Mouse (Mus musculus) MEL (cell line): ENCODE data around the gene Rps6ka1. TPM values are rescaled to one million over a fixed set of nuclear protein-coding genes. Genes with fewer than 3 reads are reported as not detected.
A peak's percentile ranks its signal among the peaks of the same experiment; 100 is the strongest.

ENCODE experiments used
- DNase-seq: peaks from one replicate; pipeline ENCODE4 v3.0.0; 2011; ENCODE audit warnings: low read depth, low spot score
- H3K27ac ChIP-seq: 2 replicates; pipeline ENCODE4 v1.5.1; 2012; ENCODE audit warnings: low read depth, mild to moderate bottlenecking, control low read depth, low read length, moderate library complexity; ENCODE audit not compliant: control insufficient read depth
- H3K27me3 ChIP-seq, 2 experiments: fragments of 150-350 bp in 1 of 2; sonication (generic) in 1 of 2; 2 replicates each; pipeline ENCODE4 v1.6.1; 2012; ENCODE audit warnings: low read length in 2 of 2, mild to moderate bottlenecking in 2 of 2, improper control_type of control experiment in 1 of 2, moderate library complexity in 1 of 2; ENCODE audit not compliant: insufficient read depth in 2 of 2, control insufficient read depth in 1 of 2
- H3K36me3 ChIP-seq, 2 experiments: 2 replicates each; pipeline ENCODE4 v1.6.1; 2012 to 2014; ENCODE audit warnings: low read length in 2 of 2, improper control_type of control experiment in 1 of 2, inconsistent platforms in 1 of 2, mild to moderate bottlenecking in 1 of 2; ENCODE audit not compliant: insufficient read depth in 2 of 2, control insufficient read depth in 1 of 2
- H3K4me1 ChIP-seq, 2 experiments: fragments of 150-350 bp in 1 of 2; sonication (generic) in 1 of 2; 2 replicates each; pipeline ENCODE4 v1.6.1; 2012; ENCODE audit warnings: low read length in 2 of 2, improper control_type of control experiment in 1 of 2, mild to moderate bottlenecking in 1 of 2; ENCODE audit not compliant: insufficient read depth in 2 of 2, control insufficient read depth in 1 of 2
- H3K4me3 ChIP-seq, 2 experiments: fragments of 150-350 bp in 1 of 2; sonication (generic) in 1 of 2; 2 replicates each; pipeline ENCODE4 v1.5.1; 2012; ENCODE audit warnings: low read depth in 2 of 2, low read length in 2 of 2, mild to moderate bottlenecking in 2 of 2, moderate library complexity in 2 of 2, control low read depth in 1 of 2, improper control_type of control experiment in 1 of 2; ENCODE audit not compliant: control insufficient read depth in 1 of 2, insufficient read depth in 1 of 2
- H3K79me2 ChIP-seq: 2 replicates; pipeline ENCODE4 v1.6.1; 2012; ENCODE audit warnings: mild to moderate bottlenecking, low read length, moderate library complexity; ENCODE audit not compliant: control insufficient read depth, poor library complexity, insufficient read depth
- H3K9ac ChIP-seq: 2 replicates; pipeline ENCODE4 v1.6.1; 2012; ENCODE audit warnings: low read depth, mild to moderate bottlenecking, control low read depth, low read length, moderate library complexity; ENCODE audit not compliant: control insufficient read depth, poor library complexity, severe bottlenecking
- H3K9me3 ChIP-seq: fragments of 150-350 bp; sonication (generic); replicated peaks from 2 replicates; pipeline ENCODE4 v1.6.1; 2012; ENCODE audit warnings: mild to moderate bottlenecking, low read length, improper control_type of control experiment, moderate library complexity; ENCODE audit not compliant: insufficient read depth
- BHLHE40 ChIP-seq: IDR thresholded peaks from 2 replicates; pipeline ENCODE4 v1.6.1; 2012; ENCODE audit warnings: low read depth, mild to moderate bottlenecking, inconsistent platforms, low read length, improper control_type of control experiment, borderline replicate concordance
- CHD2 ChIP-seq: IDR thresholded peaks from 2 replicates; pipeline ENCODE4 v1.6.1; 2011; ENCODE audit warnings: low read length, improper control_type of control experiment
- E2F4 ChIP-seq: IDR thresholded peaks from 2 replicates; pipeline ENCODE4 v1.6.1; 2011; ENCODE audit warnings: low read depth, low read length, improper control_type of control experiment, borderline replicate concordance
- ELF1 ChIP-seq: IDR thresholded peaks from 2 replicates; pipeline ENCODE4 v1.6.1; 2014; ENCODE audit warnings: low read depth, mild to moderate bottlenecking, inconsistent platforms, low read length, improper control_type of control experiment, moderate library complexity
- EP300 ChIP-seq, 2 experiments: IDR thresholded peaks; 2 replicates each; pipeline ENCODE4 v1.6.1; 2011; ENCODE audit warnings: improper control_type of control experiment in 2 of 2, low read length in 2 of 2, low read depth in 1 of 2, mild to moderate bottlenecking in 1 of 2
- ETS1 ChIP-seq: IDR thresholded peaks from 2 replicates; pipeline ENCODE4 v1.6.1; 2012; ENCODE audit warnings: low read depth, mild to moderate bottlenecking, inconsistent platforms, low read length, improper control_type of control experiment, moderate library complexity
- GABPA ChIP-seq: IDR thresholded peaks from 2 replicates; pipeline ENCODE4 v1.6.1; 2012; ENCODE audit warnings: low read depth, mild to moderate bottlenecking, inconsistent platforms, low read length, improper control_type of control experiment, moderate library complexity
- GATA1 ChIP-seq: IDR thresholded peaks from 2 replicates; pipeline ENCODE4 v1.6.1; 2011; ENCODE audit warnings: low read depth, low read length, improper control_type of control experiment
- KAT2A ChIP-seq: conservative IDR thresholded peaks from 2 replicates; pipeline ENCODE4 v1.6.1; 2012; ENCODE audit warnings: low read depth, low read length, improper control_type of control experiment, inconsistent platforms
- MAFK ChIP-seq: IDR thresholded peaks from 2 replicates; pipeline ENCODE4 v1.6.1; 2011; ENCODE audit warnings: low read depth, mild to moderate bottlenecking, low read length, improper control_type of control experiment, borderline replicate concordance
- MAX ChIP-seq: IDR thresholded peaks from 2 replicates; pipeline ENCODE4 v1.6.1; 2011; ENCODE audit warnings: low read length, improper control_type of control experiment
- MAZ ChIP-seq: IDR thresholded peaks from 2 replicates; pipeline ENCODE4 v1.6.1; 2012; ENCODE audit warnings: low read depth, mild to moderate bottlenecking, inconsistent platforms, low read length, improper control_type of control experiment
- MEF2A ChIP-seq: IDR thresholded peaks from 2 replicates; pipeline ENCODE4 v1.6.1; 2014; ENCODE audit warnings: low read depth, mild to moderate bottlenecking, inconsistent platforms, low read length, improper control_type of control experiment; ENCODE audit not compliant: poor library complexity, insufficient replicate concordance, severe bottlenecking; ENCODE audit errors: extremely low read depth
- MXI1 ChIP-seq: IDR thresholded peaks from 2 replicates; pipeline ENCODE4 v1.6.1; 2011; ENCODE audit warnings: mild to moderate bottlenecking, low read depth, low read length, improper control_type of control experiment
- MYB ChIP-seq: IDR thresholded peaks from 2 replicates; pipeline ENCODE4 v1.6.1; 2011; ENCODE audit warnings: mild to moderate bottlenecking, low read depth, low read length, improper control_type of control experiment
- NELFE ChIP-seq: IDR thresholded peaks from 2 replicates; pipeline ENCODE4 v1.6.1; 2011; ENCODE audit warnings: low read depth, low read length, improper control_type of control experiment
- POLR2A ChIP-seq, 2 experiments: IDR thresholded peaks; 2 replicates each; pipeline ENCODE4 v1.6.1; 2011 to 2012; ENCODE audit warnings: low read length in 2 of 2, mild to moderate bottlenecking in 2 of 2, control low read depth in 1 of 2, improper control_type of control experiment in 1 of 2, low read depth in 1 of 2, moderate library complexity in 1 of 2; ENCODE audit not compliant: control insufficient read depth in 1 of 2, insufficient read depth in 1 of 2, poor library complexity in 1 of 2
- POLR2AphosphoS2 ChIP-seq: IDR thresholded peaks from 2 replicates; pipeline ENCODE4 v1.6.1; 2011; ENCODE audit warnings: low read length, improper control_type of control experiment
- RAD21 ChIP-seq: IDR thresholded peaks from 2 replicates; pipeline ENCODE4 v1.6.1; 2011; ENCODE audit warnings: mild to moderate bottlenecking, low read depth, low read length, improper control_type of control experiment
- RCOR1 ChIP-seq: IDR thresholded peaks from 2 replicates; pipeline ENCODE4 v1.6.1; 2012; ENCODE audit warnings: low read depth, mild to moderate bottlenecking, inconsistent platforms, low read length, improper control_type of control experiment
- TAL1 ChIP-seq: IDR thresholded peaks from 2 replicates; pipeline ENCODE4 v1.6.1; 2012; ENCODE audit warnings: mild to moderate bottlenecking, inconsistent platforms, low read length, moderate library complexity, mixed read lengths
- TBP ChIP-seq: IDR thresholded peaks from 2 replicates; pipeline ENCODE4 v1.8.0; 2011; ENCODE audit warnings: low read depth, low read length, improper control_type of control experiment
- USF1 ChIP-seq: IDR thresholded peaks from 2 replicates; pipeline ENCODE4 v1.6.1; 2014; ENCODE audit warnings: low read depth, mild to moderate bottlenecking, inconsistent platforms, low read length, improper control_type of control experiment, moderate library complexity
- ZC3H11A ChIP-seq: IDR thresholded peaks from 2 replicates; pipeline ENCODE4 v1.6.1; 2012; ENCODE audit warnings: low read depth, mild to moderate bottlenecking, inconsistent platforms, low read length, improper control_type of control experiment
- ZMIZ1 ChIP-seq: IDR thresholded peaks from 2 replicates; pipeline ENCODE4 v1.6.1; 2012; ENCODE audit warnings: low read depth, mild to moderate bottlenecking, inconsistent platforms, low read length, improper control_type of control experiment, moderate library complexity
- ZNF384 ChIP-seq: IDR thresholded peaks from 2 replicates; pipeline ENCODE4 v1.6.1; 2012; ENCODE audit warnings: low read depth, mild to moderate bottlenecking, inconsistent platforms, low read length, improper control_type of control experiment
- polyA plus RNA-seq, 2 experiments: library from polyadenylated mRNA; stranded (reverse) in 1 of 2; unstranded in 1 of 2; fragments of >175 nt in 1 of 2; fragments of >200 nt in 1 of 2; gene quantifications; 2 replicates each; pipeline versions ENCODE4 v1.2.1 to v1.2.4; 2012; ENCODE audit warnings: low replicate concordance in 2 of 2, low read depth in 1 of 2; ENCODE audit not compliant: insufficient read length in 2 of 2, insufficient read depth in 1 of 2, missing spikeins in 1 of 2
- total RNA-seq: library from RNA; depleted of rRNA; stranded (reverse); fragments of 300-350 nt; gene quantifications from 2 replicates; pipeline ENCODE4 v1.2.3, GENCODE M21; 2012

Gene Rps6ka1
- total and polyA plus RNA-seq, 3 experiments: 45.3 to 68.9 TPM; not detected in 1

- TF ChIP-seq TBP: 0 out of 2 replicates have a peak, but pooled peaks have one; percentile 24
- peak; percentile 96 for TF ChIP-seq POLR2AphosphoS2
- TF ChIP-seq E2F4: no peak
- peak; percentile 97 for TF ChIP-seq NELFE
- peak; percentile 96 for TF ChIP-seq BHLHE40
- TF ChIP-seq MAX: peak; percentile 98
- peak; percentile 60 for TF ChIP-seq ELF1
- 0 out of 2 replicates have a peak, but pooled peaks have one; percentile 29 for TF ChIP-seq KAT2A
- TF ChIP-seq MEF2A: no peak
- TF ChIP-seq ETS1: no peak
- peak; percentile 31 for TF ChIP-seq RAD21
Measured at GRCm38 (mm10) chr4:133910236-133911211, 22.9 kb upstream of the Rps6ka1 start (continued).

GRCm38 (mm10) chr4:133908051-133908450 lies 20.5 kb upstream of the Rps6ka1 start:
- Histone ChIP-seq H3K4me3 (no peak overlapping the region), H3K36me3 (peaks cover 0 to 5% of the 10 kb centered on the region in 2 experiments; a peak in 2 of 4 replicates), H3K9ac (no peak overlapping the region), H3K27ac (no peak overlapping the region), H3K9me3 (no peaks in the 10 kb centered on the region), H3K79me2 (no peaks in the 10 kb centered on the region; the same call in 1 of the 2 replicates), H3K4me1 (peaks cover 2 to 7% of the 10 kb centered on the region in 2 experiments; a peak in 2 of 4 replicates)
- no peak for DNase-seq
- no peak for TF ChIP-seq GABPA
- no peak for TF ChIP-seq BHLHE40
- no peak for TF ChIP-seq POLR2A (IDR thresholded peaks at IDR 0.05; ENCODE audit: control insufficient read depth in 1 of 2, insufficient read depth in 1 of 2, low read depth in 1 of 2, low read length in 2 of 2, poor library complexity in 1 of 2)
- no peak for TF ChIP-seq NELFE
- no peak for TF ChIP-seq EP300 (IDR thresholded peaks at IDR 0.05; ENCODE audit: low read depth in 1 of 2, low read length in 2 of 2)
- TF ChIP-seq ZC3H11A: no peak
- no peak for TF ChIP-seq CHD2
- no peak for TF ChIP-seq MYB
- no peak for TF ChIP-seq MAFK
- TF ChIP-seq KAT2A: no peak
- TF ChIP-seq MAX: no peak
- TF ChIP-seq GATA1: no peak
- TF ChIP-seq MXI1: no peak
- no peak for TF ChIP-seq POLR2AphosphoS2
- TF ChIP-seq MAZ: no peak
- TF ChIP-seq ZMIZ1: no peak
- no peak for TF ChIP-seq ZNF384
- TF ChIP-seq USF1: no peak
- TF ChIP-seq TAL1: no peak
- TF ChIP-seq RCOR1: no peak
- TF ChIP-seq, all 39 proteins: peak for 0
- no peaks in the 10 kb centered on the region for H3K27me3 ChIP-seq
